Mouse (Mus musculus): ENCODE data around the gene Tada3. TPM values are rescaled to one million over a fixed set of nuclear protein-coding genes. Genes with fewer than 3 reads are reported as not detected.
A peak's percentile ranks its signal among the peaks of the same experiment; 100 is the strongest.

Gene Tada3
- polyA plus RNA-seq, 1 experiment from 2014 or later: 49.7 TPM

DNA sequence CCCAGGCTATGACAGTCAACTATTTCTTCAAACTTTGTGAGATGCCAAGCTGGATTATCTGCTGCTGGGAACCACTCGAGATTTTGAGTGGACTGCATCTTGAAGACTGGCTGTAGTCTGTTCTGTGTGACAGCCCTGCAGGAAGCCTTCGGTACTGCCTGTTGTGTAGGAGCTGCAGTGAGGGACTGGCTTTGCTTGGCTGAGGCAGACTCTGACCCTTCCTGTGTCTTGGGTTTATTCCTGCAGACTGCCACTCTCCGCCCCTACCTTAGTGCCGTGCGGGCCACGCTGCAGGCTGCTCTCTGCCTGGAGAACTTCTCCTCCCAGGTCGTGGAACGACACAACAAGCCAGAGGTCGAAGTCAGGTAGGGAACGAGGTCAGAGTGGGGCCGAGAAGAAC is 2.8 kb upstream of the Tada3 start:
- ATAC-seq (replicated peaks; ENCODE audit: low FRiP score) (no peak), DNase-seq (ENCODE audit: low spot score) (no peak)
- Histone ChIP-seq H3K4me2 (no peak overlapping the region; the same call in 1 of the 2 replicates), H3K27me3 (replicated peaks; ENCODE audit: control insufficient read depth, insufficient read depth, low read length) (no peaks in the 10 kb centered on the region), H3K9ac (ENCODE audit: low read depth, low read length) (no peak overlapping the region), H3K27ac (ENCODE audit: low read depth, low read length) (no peak overlapping the region), H3K4me3 (ENCODE audit: low read depth, low read length) (0 out of 2 replicates have a peak overlapping the region, but pooled peaks have one; percentile 3), H3K4me1 (replicated peaks; ENCODE audit: control insufficient read depth, insufficient read depth, low read length) (peaks cover 26% of the 10 kb centered on the region), H3K36me3 (ENCODE audit: control insufficient read depth, insufficient read depth, low read length) (peaks cover 51% of the 10 kb centered on the region), H3K9me3 (ENCODE audit: control insufficient read depth, low read length) (no peaks in the 10 kb centered on the region)
- 88% methylated on average over 11 of the region's 11 CpGs for WGBS

DNA sequence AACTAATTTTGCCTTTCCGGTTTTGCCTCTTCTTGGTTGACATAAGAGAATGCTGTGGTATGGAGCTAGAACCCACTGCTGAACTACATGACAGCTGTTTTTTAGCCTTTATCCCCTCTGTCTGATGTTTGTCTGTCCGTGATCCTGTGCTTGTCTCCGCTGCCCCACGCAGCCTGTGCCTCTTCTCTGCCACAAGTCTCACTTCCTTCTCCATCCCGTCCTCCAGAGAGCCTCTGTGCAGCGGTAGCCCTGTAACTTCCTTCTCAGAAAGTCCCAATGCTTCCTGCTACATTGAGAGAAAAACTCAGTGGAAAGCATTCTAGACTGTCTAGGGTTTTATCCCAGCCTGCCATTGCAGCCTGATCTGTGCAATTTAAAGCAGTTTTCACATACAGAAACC is 1.6 kb upstream of the Tada3 start:
- H3K27me3 ChIP-seq (replicated peaks; ENCODE audit: control insufficient read depth, insufficient read depth, low read length): no peaks in the 10 kb centered on the region
- H3K36me3 ChIP-seq (ENCODE audit: control insufficient read depth, insufficient read depth, low read length): peaks cover 41% of the 10 kb centered on the region
- WGBS: 36% methylated on average over 6 of the region's 6 CpGs
- peaks cover 26% of the 10 kb centered on the region for H3K4me1 ChIP-seq (replicated peaks; ENCODE audit: control insufficient read depth, insufficient read depth, low read length)
- H3K9me3 ChIP-seq (ENCODE audit: control insufficient read depth, low read length): no peaks in the 10 kb centered on the region
- peak overlapping the region; percentile 90 for H3K9ac ChIP-seq (ENCODE audit: low read depth, low read length)
- DNase-seq (ENCODE audit: low spot score): no peak
- H3K27ac ChIP-seq (ENCODE audit: low read depth, low read length): no peak overlapping the region
- peak overlapping the region; percentile 78 for H3K4me3 ChIP-seq (ENCODE audit: low read depth, low read length)
- peak overlapping the region; percentile 79 for H3K4me2 ChIP-seq
- no peak for ATAC-seq (replicated peaks; ENCODE audit: low FRiP score)

DNA sequence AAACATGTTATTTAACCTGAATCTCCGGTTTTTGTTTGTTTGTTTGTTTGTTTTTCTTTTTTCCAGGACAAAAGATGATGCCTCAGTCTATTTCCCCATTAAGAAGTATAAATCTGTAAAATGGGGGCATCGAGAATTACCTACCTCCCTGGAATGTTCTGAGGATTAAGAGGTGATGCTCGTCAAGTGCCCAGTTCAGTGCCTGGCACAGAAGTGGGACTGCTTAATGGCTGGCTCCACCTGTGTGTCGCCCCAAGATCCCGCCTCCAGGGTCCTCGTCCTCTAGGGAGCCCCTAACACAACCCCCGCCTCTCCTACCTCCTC is 549 bp downstream of the Tada3 start:
- Histone ChIP-seq H3K36me3 (ENCODE audit: control insufficient read depth, insufficient read depth, low read length) (peaks cover 34% of the 10 kb centered on the region), H3K27me3 (replicated peaks; ENCODE audit: control insufficient read depth, insufficient read depth, low read length) (no peaks in the 10 kb centered on the region), H3K27ac (ENCODE audit: low read depth, low read length) (peak overlapping the region; percentile 96), H3K9me3 (ENCODE audit: control insufficient read depth, low read length) (no peaks in the 10 kb centered on the region), H3K4me3 (ENCODE audit: low read depth, low read length) (peak overlapping the region; percentile 78), H3K4me1 (replicated peaks; ENCODE audit: control insufficient read depth, insufficient read depth, low read length) (peaks cover 34% of the 10 kb centered on the region), H3K4me2 (peak overlapping the region; percentile 79), H3K9ac (ENCODE audit: low read depth, low read length) (peak overlapping the region; percentile 90)
- no peak for ATAC-seq (replicated peaks; ENCODE audit: low FRiP score)
- 10% methylated on average over 7 of the region's 7 CpGs for WGBS
- DNase-seq (ENCODE audit: low spot score): no peak

DNA sequence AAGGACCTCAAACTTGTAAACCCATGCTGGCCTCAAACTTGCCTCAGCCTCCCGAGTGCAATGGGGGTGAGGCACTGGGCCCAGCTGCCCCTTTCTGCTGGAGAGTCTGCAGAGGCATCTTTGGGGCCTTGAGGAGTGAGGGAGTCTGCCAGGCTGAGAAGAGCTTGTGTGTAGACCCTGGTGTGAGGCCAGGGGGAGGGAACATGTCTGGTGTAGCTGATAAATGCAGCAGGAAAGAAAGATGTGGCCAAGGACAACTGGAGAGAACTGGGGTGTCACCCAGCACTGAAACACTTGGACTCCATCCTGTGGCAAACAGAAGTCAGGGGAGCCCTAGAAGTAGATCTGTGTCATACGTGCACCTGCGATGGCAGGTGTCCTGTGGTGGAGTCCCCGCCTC is 4.2 kb downstream of the Tada3 start:
- 73% methylated on average over 4 of the region's 4 CpGs for WGBS
- peak; percentile 63 for ATAC-seq (replicated peaks; ENCODE audit: low FRiP score)
- H3K27ac ChIP-seq (ENCODE audit: low read depth, low read length): peak overlapping the region; percentile 60
- H3K4me2 ChIP-seq: peak overlapping the region; percentile 16
- H3K4me1 ChIP-seq (replicated peaks; ENCODE audit: control insufficient read depth, insufficient read depth, low read length): peaks cover 14% of the 10 kb centered on the region
- H3K9me3 ChIP-seq (ENCODE audit: control insufficient read depth, low read length): no peaks in the 10 kb centered on the region
- H3K4me3 ChIP-seq (ENCODE audit: low read depth, low read length): no peak overlapping the region
- H3K36me3 ChIP-seq (ENCODE audit: control insufficient read depth, insufficient read depth, low read length): peaks cover 31% of the 10 kb centered on the region
- no peak for DNase-seq (ENCODE audit: low spot score)
- 0 out of 2 replicates have a peak overlapping the region, but pooled peaks have one; percentile 0 for H3K9ac ChIP-seq (ENCODE audit: low read depth, low read length)
- no peaks in the 10 kb centered on the region for H3K27me3 ChIP-seq (replicated peaks; ENCODE audit: control insufficient read depth, insufficient read depth, low read length)

DNA sequence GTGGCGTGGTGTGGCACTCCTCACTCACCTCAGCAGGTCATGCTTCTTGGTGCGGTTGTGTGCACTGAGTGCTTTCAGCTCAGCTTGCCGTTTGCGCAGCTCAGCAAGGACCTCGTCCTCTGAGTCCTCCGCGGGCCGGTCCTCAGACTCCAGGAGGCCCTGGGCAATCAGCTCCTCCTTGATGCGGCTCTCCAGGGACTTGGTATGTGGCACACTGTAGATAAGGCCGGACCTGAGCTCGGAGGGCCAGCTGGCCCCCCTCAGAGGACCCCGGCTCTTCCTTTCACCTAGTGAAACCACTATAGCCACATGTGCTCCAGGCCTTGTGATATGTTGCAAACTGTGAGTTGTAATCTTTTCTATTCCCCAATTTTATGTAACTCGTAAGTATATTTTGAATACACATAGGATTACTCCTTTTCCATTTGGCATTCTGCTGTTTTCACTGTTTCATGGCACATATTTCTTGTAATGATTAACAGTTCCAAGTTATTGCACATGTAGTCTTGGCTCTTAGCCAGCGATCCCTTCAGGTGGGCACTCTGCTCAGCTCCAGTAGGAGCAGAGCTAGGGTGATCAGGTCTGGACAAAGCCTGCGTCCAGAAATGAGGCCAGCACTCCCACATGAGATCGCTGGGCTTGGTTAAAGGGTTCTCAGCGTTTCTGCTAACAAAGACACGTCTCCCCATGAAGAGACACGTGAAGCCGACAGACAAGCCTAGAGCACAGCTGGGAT is 7.3 kb downstream of the Tada3 start:
- Histone ChIP-seq H3K4me1 (replicated peaks; ENCODE audit: control insufficient read depth, insufficient read depth, low read length) (peaks cover 7% of the 10 kb centered on the region; the same call in 1 of the 2 replicates), H3K4me3 (ENCODE audit: low read depth, low read length) (no peak overlapping the region), H3K27ac (ENCODE audit: low read depth, low read length) (no peak overlapping the region), H3K9me3 (ENCODE audit: control insufficient read depth, low read length) (no peaks in the 10 kb centered on the region), H3K4me2 (no peak overlapping the region), H3K36me3 (ENCODE audit: control insufficient read depth, insufficient read depth, low read length) (peaks cover 25% of the 10 kb centered on the region), H3K27me3 (replicated peaks; ENCODE audit: control insufficient read depth, insufficient read depth, low read length) (no peaks in the 10 kb centered on the region), H3K9ac (ENCODE audit: low read depth, low read length) (no peak overlapping the region)
- whole genome bisulfite sequencing: 87% methylated on average over 20 of the region's 20 CpGs
- no peak for ATAC-seq (replicated peaks; ENCODE audit: low FRiP score)
- no peak for DNase-seq (ENCODE audit: low spot score)

DNA sequence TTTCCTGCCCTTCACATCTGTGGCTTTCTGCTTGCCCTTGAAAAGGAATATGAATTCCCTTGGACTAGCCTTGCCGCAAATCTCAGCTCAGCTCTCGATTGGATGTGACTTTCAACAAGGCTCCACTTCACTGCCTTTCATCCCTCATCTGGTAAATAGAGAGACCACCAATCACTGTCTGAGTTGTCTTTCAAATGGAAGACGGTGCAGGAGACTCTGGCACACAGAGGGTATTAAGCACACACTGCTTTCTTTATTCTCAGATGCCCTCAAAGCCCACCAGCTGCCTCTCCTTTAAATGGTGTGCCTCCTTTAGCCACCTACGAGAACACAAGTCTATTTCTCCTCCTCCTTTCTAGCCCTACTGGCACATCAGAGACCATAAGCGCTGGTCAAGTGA is 9.1 kb downstream of the Tada3 start:
- Histone ChIP-seq H3K4me3 (ENCODE audit: low read depth, low read length) (no peak overlapping the region), H3K4me2 (no peak overlapping the region), H3K4me1 (replicated peaks; ENCODE audit: control insufficient read depth, insufficient read depth, low read length) (peaks cover 6% of the 10 kb centered on the region; the same call in 1 of the 2 replicates), H3K27me3 (replicated peaks; ENCODE audit: control insufficient read depth, insufficient read depth, low read length) (no peaks in the 10 kb centered on the region), H3K9me3 (ENCODE audit: control insufficient read depth, low read length) (no peaks in the 10 kb centered on the region), H3K27ac (ENCODE audit: low read depth, low read length) (no peak overlapping the region), H3K9ac (ENCODE audit: low read depth, low read length) (no peak overlapping the region), H3K36me3 (ENCODE audit: control insufficient read depth, insufficient read depth, low read length) (peaks cover 23% of the 10 kb centered on the region)
- no peak for DNase-seq (ENCODE audit: low spot score)
- WGBS: 87% methylated on average over 5 of the region's 5 CpGs
- no peak for ATAC-seq (replicated peaks; ENCODE audit: low FRiP score)

DNA sequence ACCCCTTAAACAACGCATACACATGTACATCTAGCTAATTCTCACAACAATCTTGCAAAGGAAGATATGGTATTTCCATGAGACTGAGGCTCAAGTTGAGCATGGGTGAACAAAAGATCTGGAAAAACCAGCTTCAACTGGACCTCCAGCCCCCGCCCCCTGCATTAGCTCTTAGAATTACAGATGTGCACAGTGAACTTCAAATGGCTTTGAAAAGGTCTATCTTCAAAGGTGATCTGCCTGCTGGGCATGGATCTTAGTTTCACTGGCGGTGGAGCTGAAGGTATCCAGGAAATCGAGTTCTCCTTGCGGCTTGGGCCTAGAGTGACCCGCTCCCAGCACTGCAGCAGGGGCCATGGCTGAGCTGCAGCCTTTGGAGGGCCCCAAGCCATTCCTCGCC is 9.6 kb downstream of the Tada3 start:
- Histone ChIP-seq H3K27ac (ENCODE audit: low read depth, low read length) (no peak overlapping the region), H3K27me3 (replicated peaks; ENCODE audit: control insufficient read depth, insufficient read depth, low read length) (no peaks in the 10 kb centered on the region), H3K9ac (ENCODE audit: low read depth, low read length) (no peak overlapping the region), H3K4me2 (no peak overlapping the region), H3K4me1 (replicated peaks; ENCODE audit: control insufficient read depth, insufficient read depth, low read length) (0 out of 2 replicates have a peak, but pooled peaks cover 2% of the 10 kb centered on the region), H3K36me3 (ENCODE audit: control insufficient read depth, insufficient read depth, low read length) (peaks cover 21% of the 10 kb centered on the region), H3K9me3 (ENCODE audit: control insufficient read depth, low read length) (no peaks in the 10 kb centered on the region), H3K4me3 (ENCODE audit: low read depth, low read length) (no peak overlapping the region)
- WGBS: 93% methylated on average over 7 of the region's 7 CpGs
- ATAC-seq (replicated peaks; ENCODE audit: low FRiP score) (no peak), DNase-seq (ENCODE audit: low spot score) (no peak)

DNA sequence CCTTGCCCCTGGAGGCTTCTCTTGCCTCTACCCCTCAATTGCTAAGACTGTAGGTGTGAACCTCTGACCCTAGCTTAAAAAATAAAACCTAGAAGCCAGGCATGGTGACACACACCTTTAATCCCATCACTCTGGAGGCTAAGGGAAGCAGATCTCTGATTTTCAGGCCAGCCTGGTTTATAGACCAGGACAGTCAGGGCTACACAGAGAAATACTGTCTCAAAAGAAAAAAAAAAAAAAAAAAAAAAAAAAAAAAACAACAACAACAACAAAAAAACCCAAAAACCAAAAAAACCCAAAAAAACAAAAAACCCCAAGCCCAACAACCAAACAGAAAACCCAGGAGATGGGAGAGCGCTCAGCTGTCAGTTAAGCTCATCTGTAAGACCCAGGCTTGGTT is 10.1 kb downstream of the Tada3 start:
- ATAC-seq (replicated peaks; ENCODE audit: low FRiP score) (no peak), DNase-seq (ENCODE audit: low spot score) (no peak)
- H3K36me3 ChIP-seq (ENCODE audit: control insufficient read depth, insufficient read depth, low read length): peaks cover 20% of the 10 kb centered on the region
- H3K9me3 ChIP-seq (ENCODE audit: control insufficient read depth, low read length): no peaks in the 10 kb centered on the region
- no peaks in the 10 kb centered on the region for H3K4me1 ChIP-seq (replicated peaks; ENCODE audit: control insufficient read depth, insufficient read depth, low read length)
- H3K27ac ChIP-seq (ENCODE audit: low read depth, low read length): no peak overlapping the region
- H3K4me2 ChIP-seq: no peak overlapping the region
- no peak overlapping the region for H3K9ac ChIP-seq (ENCODE audit: low read depth, low read length)
- 100% methylated on average over 1 of the region's 1 CpGs for WGBS
- H3K27me3 ChIP-seq (replicated peaks; ENCODE audit: control insufficient read depth, insufficient read depth, low read length): no peaks in the 10 kb centered on the region
- H3K4me3 ChIP-seq (ENCODE audit: low read depth, low read length): no peak overlapping the region

DNA sequence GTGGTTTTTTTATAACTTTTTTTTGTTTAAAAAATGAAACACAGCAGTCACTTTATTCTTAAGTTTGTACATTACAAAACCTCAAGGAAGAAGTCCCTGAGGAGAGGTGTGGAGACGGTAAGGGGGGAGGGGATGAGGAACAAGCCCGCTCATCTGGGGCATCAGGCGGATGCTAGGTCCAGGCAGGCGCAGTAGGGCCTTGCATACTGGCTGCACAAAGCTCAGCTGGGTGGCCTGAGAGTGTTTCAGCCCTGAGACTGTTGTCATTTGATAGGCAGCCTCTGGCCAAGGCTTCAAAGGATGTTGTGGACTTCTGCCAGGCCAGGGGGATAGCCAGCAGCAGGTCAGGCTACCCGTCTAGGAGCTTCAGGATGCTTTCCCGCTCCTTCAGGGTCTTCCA is 11.0 kb downstream of the Tada3 start:
- no peak for ATAC-seq (replicated peaks; ENCODE audit: low FRiP score)
- no peaks in the 10 kb centered on the region for H3K27me3 ChIP-seq (replicated peaks; ENCODE audit: control insufficient read depth, insufficient read depth, low read length)
- no peaks in the 10 kb centered on the region for H3K9me3 ChIP-seq (ENCODE audit: control insufficient read depth, low read length)
- DNase-seq (ENCODE audit: low spot score): no peak
- H3K4me2 ChIP-seq: no peak overlapping the region
- 87% methylated on average over 6 of the region's 6 CpGs for WGBS
- H3K27ac ChIP-seq (ENCODE audit: low read depth, low read length): no peak overlapping the region
- H3K9ac ChIP-seq (ENCODE audit: low read depth, low read length): no peak overlapping the region
- H3K4me3 ChIP-seq (ENCODE audit: low read depth, low read length): no peak overlapping the region
- peaks cover 13% of the 10 kb centered on the region; the same call in 1 of the 2 replicates for H3K36me3 ChIP-seq (ENCODE audit: control insufficient read depth, insufficient read depth, low read length)
- no peaks in the 10 kb centered on the region for H3K4me1 ChIP-seq (replicated peaks; ENCODE audit: control insufficient read depth, insufficient read depth, low read length)
